Mouse (Mus musculus) C2C12 (cell line): ENCODE measurements around the gene Gimap3.

Source experiments
- CEBPB ChIP-seq: IDR thresholded peaks from one replicate; pipeline ENCODE4 v1.6.1; 2011; ENCODE audit warnings: low read depth, mild to moderate bottlenecking, control low read depth, moderate library complexity
- CTCF ChIP-seq: IDR thresholded peaks from one replicate; pipeline ENCODE4 v1.5.1; 2011; ENCODE audit not compliant: control insufficient read depth, insufficient read depth, insufficient read length
- MAX ChIP-seq: IDR thresholded peaks from one replicate; pipeline ENCODE4 v1.6.1; 2011; ENCODE audit warnings: mild to moderate bottlenecking, control low read depth
- MYOD1 ChIP-seq: IDR thresholded peaks from one replicate; pipeline ENCODE4 v1.6.1; 2011; ENCODE audit warnings: low read depth; ENCODE audit not compliant: control insufficient read depth, insufficient read length
- MYOG ChIP-seq: IDR thresholded peaks from one replicate; pipeline ENCODE4 v1.6.1; 2011; ENCODE audit not compliant: control insufficient read depth, insufficient read length; ENCODE audit errors: extremely low read depth
- USF1 ChIP-seq: IDR thresholded peaks from one replicate; pipeline ENCODE4 v1.6.1; 2011; ENCODE audit warnings: low read depth, mild to moderate bottlenecking, control low read depth, moderate library complexity

DNA sequence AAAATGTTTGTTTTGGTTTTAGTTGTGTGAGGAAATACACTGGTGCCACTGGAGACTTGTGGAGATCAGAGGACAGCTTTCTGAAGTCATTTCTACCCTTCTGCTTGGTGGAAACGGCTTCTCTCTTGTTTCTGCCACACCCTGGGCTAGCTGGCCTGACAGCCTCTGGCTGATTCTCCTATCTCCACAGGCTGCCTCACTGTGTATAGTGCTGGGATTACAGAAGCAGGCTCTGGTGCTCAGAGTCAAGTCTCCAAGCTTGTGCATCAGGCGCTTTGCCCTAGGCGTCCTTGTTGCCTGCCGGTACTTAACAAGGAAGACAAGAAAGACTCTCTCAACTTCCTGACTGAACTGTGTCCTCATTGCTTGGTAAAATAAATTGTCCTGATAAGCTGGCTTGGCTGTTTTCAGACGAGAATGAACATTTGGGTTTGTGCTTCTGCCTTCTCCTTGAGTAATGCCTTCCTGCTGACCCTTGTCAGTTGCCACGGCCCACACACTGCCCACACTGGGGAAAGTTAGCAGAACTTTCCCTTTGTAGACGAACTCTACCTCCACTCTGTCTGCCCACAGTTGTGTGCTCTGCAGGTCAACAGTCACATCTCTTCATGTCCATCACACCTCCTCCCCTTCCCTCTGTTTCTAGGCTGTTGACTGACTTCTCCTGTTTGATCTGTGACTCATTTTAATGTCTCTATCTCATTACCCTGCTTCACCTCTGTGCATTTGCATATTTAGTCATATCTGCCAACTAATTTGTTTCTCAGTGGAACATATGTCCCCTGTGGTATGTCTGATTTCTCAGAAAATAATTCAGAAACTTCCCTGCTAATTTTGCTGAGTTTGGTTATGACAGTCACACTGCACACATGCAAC lies 23.3 kb downstream of the Gimap3 start:
- TF ChIP-seq MYOD1 (no peak), CTCF (no peak), MAX (no peak), CEBPB (no peak), MYOG (no peak), USF1 (no peak)
